Mouse (Mus musculus): ENCODE data around the gene Lrrc66.

GRCm38 (mm10) chr5:73571395-73572156 lies 60.8 kb downstream of the Lrrc66 start:
- no peak for TF ChIP-seq CTCF (IDR thresholded peaks at IDR 0.05; ENCODE audit: extremely low read depth, insufficient read depth, insufficient read length, insufficient replicate concordance)
- TF ChIP-seq POLR2A (IDR thresholded peaks at IDR 0.05; ENCODE audit: low read depth, low read length): no peak

All from spleen, adult 2 months (tissue).